Mouse (Mus musculus) urinary bladder, postnatal 25 days (tissue): ENCODE data around the gene Theg.

Experiments
- DNase-seq: peaks from one replicate; pipeline ENCODE4 v3.0.0; 2022; ENCODE audit warnings: low spot score

Gene Theg

GRCm38 (mm10) chr10:79554330-79555237, 32.5 kb downstream of the Theg start, which contains the start of gene Mier2:
Gene Mier2, minus strand, starts transcription at chr10:79555199.
- peak; percentile 75 for DNase-seq

DNA sequence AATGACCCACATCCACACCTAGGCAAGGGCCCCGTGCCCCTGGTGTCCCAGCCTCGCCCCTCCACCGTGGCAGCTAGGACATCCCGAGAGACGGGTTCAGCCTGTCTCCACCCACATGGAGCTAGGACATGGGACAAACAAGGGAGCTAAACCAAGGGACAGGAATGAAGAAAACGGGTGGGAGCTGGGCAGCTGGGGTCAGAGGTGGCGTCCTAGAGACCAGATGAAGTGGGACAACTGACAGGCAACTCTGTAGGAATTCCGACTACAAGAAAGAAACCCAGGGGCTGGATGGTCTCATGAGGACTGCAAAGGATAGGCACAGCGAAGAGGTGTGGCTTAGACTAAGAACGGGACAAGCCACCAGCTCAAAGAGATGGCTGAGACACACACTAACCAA, 33.4 kb downstream of the Theg start:
- DNase-seq: no peak

DNA sequence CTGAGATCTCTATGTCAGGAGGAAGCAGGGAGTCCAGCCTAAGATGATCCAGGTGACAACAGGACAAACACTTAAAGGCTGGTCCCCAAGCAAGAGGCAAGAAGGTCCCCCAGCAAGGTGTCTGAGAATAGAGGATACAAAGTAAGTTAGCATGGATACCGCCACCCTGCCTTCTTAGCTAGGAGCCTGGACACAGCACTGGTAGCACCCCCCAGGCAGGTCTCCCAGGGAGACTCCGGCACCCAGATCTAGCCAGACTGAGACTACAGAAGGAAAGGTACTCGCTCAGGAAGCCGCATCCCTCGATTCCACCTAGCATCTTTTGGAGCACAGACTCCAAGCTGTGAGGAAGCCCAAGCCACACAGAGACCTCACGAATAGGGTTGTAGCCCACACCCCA, 34.0 kb downstream of the Theg start:
- no peak for DNase-seq

DNA sequence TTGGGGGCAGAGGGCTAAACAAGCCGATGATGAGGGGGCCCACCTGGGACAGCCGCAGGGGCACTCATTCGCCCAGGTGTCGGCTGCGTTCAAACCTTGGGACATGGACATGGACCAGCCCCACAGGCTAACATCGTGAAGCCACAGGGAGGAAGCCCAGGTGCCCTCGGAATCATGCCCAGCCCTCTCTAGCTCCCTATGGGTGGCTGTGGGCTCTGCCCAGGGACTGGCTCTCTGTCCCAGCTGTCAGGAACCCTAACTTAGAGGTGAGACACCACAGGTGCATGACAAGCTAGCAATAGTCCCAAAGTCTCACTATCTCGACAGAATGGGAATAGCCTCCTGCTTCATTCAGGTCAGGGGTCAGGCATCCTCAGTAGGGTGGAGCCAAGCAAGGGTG, 34.6 kb downstream of the Theg start:
- DNase-seq: no peak

DNA sequence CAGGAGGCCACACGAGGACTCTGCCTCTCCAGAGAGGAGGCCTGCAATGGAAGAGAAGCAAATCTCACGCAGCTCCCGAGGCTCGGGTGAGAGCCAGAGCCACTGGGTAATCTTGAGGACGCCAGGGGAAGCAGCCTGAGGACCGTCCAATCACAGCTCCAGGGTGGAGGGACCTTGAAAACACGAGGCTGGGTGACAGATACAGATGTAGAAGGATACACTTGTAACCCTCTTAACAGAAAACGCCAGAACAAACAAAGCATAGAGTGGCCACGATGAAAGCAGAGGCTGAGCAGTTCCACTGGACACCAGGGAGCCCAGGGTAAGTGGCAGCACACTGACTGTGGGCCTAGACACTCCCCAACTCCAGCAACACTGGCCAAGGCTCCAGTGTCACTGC, 36.8 kb downstream of the Theg start:
- DNase-seq: no peak

- DNase-seq: no peak
Measured at GRCm38 (mm10) chr10:79548971-79549723, 38.0 kb downstream of the Theg start.

DNA sequence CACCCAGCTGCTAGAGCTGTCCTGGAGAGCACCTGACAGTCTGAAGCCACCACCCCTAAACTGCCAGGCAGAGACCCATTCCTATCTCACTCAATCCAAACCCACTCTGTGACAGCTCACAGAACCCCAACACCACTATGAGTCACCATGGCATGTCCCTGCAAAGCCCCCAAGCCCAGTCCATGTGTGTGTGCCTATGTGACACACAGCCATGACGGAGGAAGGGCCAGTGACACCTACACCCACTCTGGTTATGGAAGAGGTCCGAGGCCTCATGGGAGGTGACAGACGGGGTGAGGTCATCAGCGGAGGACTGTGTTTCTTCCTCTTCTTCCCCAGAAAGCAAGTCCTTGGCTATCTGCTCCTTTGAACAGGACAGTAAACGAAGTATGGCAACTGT, 38.6 kb downstream of the Theg start:
- DNase-seq: no peak

GRCm38 (mm10) chr10:79547148-79547675, 39.9 kb downstream of the Theg start:
- no peak for DNase-seq

DNA sequence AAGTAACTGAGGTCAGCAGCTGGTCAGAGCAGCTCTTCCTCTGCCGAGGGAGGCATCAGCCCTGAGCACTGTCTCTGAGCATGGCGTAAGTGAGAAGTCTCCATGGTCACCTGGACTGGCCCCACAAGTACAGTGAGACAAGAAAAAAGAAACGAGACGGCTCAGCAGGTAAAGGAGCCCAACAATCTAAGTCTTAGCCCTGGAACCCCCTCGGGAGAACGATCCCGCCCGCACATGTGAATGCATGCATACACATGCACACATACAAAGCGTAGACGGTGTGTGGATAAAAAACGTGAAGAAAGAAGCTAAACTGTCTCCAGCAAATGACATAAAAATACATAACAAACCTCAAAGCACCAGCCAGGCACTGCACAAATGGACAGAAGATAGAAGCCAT, 40.6 kb downstream of the Theg start:
- no peak for DNase-seq

GRCm38 (mm10) chr10:79545891-79546290, 41.2 kb downstream of the Theg start:
- DNase-seq: no peak

- no peak for DNase-seq
Measured at GRCm38 (mm10) chr10:79544631-79545030, 42.5 kb downstream of the Theg start.

GRCm38 (mm10) chr10:79543884-79544597, 43.1 kb downstream of the Theg start:
- no peak for DNase-seq

- DNase-seq: no peak
Measured at GRCm38 (mm10) chr10:79542171-79542570, 45.0 kb downstream of the Theg start.

GRCm38 (mm10) chr10:79541522-79541921, 45.6 kb downstream of the Theg start:
- no peak for DNase-seq

DNA sequence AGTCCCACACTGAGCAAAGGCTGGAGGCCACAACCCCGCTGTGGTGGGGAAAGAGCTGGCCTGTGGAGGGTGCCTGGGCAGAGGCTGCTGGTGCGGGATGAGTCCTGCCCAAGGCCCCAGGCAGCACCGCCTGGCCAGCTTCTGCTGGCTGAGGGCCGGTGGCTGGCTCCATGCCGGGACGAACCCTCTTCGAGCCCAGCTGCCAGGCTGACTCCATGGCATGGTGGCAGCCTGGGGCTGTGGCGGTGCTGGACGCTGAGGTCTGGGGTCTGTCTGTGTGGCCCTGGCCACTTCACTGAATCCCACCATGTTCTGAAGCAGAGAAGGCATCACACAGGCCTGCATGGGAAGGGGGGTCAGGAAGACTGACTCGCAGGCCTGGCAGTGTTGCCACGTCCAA, 46.4 kb downstream of the Theg start:
- no peak for DNase-seq

DNA sequence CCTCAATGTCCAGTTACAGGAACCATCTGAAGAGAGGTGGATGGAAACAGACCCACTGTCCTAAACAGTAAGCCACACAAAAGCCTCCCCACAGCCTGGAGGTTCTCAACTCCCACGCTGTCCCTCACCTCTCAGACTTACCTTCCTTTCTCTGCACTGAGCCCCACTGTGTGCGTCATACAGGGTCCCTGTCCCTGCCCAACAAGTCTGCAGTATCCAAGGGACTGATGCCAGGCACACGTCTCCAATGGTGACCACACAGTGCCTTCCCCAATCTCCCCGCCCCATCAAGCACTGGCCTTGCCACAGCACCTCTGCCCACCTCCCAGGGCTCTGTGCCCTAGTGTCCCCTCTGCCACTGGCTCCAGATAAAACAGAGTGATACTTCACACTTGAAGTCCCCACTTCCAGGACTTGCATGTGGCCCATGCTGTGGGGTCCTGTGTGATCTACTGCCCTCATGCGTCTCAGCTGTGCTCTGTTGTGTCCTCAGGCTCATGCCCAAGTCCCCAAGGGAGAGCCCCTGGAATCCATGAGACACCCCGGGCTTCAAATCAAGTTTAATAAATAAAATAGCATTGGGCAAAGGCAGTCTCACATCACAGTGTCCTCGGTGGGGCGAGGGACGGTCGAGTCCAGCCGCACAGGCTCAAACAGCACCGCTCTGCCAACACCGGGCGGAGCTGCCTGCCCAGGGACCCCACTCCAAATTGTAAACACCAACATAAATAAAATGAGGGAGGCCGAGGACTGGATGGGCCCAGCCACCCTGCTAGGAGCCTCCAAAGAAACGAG, 47.2 kb downstream of the Theg start:
- DNase-seq: no peak

GRCm38 (mm10) chr10:79538873-79539272, 48.3 kb downstream of the Theg start:
- no peak for DNase-seq

- DNase-seq: no peak
Measured at GRCm38 (mm10) chr10:79538323-79538722, 48.8 kb downstream of the Theg start.

GRCm38 (mm10) chr10:79537781-79538180, 49.4 kb downstream of the Theg start:
- no peak for DNase-seq

DNA sequence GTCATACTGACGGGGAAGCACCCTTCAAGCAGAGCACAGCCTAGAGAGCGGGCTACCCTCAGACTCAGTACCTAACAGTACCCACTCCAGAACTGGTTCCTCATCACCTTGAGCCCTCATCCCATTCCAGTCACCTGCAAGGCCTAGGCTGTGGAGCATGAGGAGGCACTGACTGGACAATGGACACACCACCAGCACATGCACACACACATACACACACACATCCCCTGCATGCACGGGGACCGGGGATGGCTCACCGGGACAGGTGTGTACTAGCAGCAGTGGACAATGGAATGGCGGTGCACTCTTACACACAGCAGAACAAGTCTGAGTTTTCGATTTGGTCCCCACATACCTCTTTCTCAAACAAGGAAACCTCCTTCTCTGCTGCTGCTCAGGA, 49.9 kb downstream of the Theg start:
- DNase-seq: no peak

DNA sequence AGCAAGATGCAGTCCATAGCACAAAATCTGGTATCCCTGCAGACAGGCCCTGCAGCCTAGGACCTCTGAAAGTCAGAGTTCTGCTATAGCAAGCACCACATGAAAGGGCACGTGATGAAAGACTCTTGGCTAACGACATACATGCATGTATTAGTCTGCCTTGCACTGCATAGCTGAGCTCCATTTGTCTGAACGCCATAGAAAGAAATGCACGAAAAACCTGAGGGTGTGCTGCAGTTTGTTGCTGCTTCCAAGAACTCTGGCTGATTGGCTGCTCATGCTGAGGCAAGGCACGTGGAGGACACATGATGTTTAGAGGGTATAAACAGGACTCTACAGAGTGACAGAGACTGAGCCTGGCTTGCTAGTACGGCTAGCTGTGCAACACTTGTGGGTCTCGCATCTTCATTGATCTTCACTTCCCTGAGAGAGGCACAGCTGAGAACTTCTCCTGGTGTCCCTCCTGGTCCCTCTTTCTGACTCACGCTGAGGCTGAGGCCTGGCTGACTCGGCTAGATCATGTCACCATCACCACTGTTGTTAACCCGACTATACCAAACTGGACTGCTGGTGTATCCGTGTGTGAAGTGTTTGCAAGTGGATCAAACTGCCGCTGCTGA, 50.6 kb downstream of the Theg start:
- DNase-seq: no peak
